Mouse (Mus musculus): ENCODE results near the gene Asl. TPM values are rescaled to one million over a fixed set of nuclear protein-coding genes. Genes with fewer than 3 reads are reported as not detected.

The Asl gene
- polyA plus RNA-seq, 1 experiment = 40.4 TPM

- no peak within 1 kb of the TSS for H3K27ac ChIP-seq (ENCODE audit: control insufficient read depth, insufficient read depth, low read length)
- DNase-seq = peak; percentile 67
- no peaks in the 10 kb centered on the region for H3K36me3 ChIP-seq (ENCODE audit: control insufficient read depth, insufficient read depth, low read length)
- WGBS = under 1% methylated on average over 39 of the region's 39 CpGs
- no peaks in the 10 kb centered on the region for H3K27me3 ChIP-seq (ENCODE audit: control insufficient read depth, insufficient read depth, low read length)
- peak within 1 kb of the TSS; percentile 75 for H3K4me3 ChIP-seq (ENCODE audit: control insufficient read depth, insufficient read depth, low read length)
- TF ChIP-seq CTCF (IDR thresholded peaks at IDR 0.05; ENCODE audit: borderline replicate concordance, control insufficient read depth, extremely low read depth, insufficient read depth, low read length, poor library complexity) = no peak
- TF ChIP-seq POLR2A (IDR thresholded peaks at IDR 0.05; ENCODE audit: control insufficient read depth, extremely low read depth, insufficient read depth, low read length, poor library complexity) = peak; percentile 50; the same call in 1 of the 2 replicates
- peaks cover 14% of the 10 kb centered on the region for H3K4me1 ChIP-seq (replicated peaks; ENCODE audit: control insufficient read depth, insufficient read depth, low read length)
Observed at GRCm38 (mm10) chr5:130002301-130003146, 26.5 kb downstream of the Asl start, which contains the start of gene Gusb. TSS of gene Gusb (minus strand) at chr5:130003049.

GRCm38 (mm10) chr5:130001356-130001987 lies 27.6 kb downstream of the Asl start:
- no peak for DNase-seq
- Histone ChIP-seq H3K36me3 (ENCODE audit: control insufficient read depth, insufficient read depth, low read length) (no peaks in the 10 kb centered on the region), H3K4me3 (ENCODE audit: control insufficient read depth, insufficient read depth, low read length) (peak overlapping the region; percentile 75), H3K27ac (ENCODE audit: control insufficient read depth, insufficient read depth, low read length) (no peak overlapping the region), H3K27me3 (ENCODE audit: control insufficient read depth, insufficient read depth, low read length) (no peaks in the 10 kb centered on the region), H3K4me1 (replicated peaks; ENCODE audit: control insufficient read depth, insufficient read depth, low read length) (peaks cover 14% of the 10 kb centered on the region)
- 5% methylated on average over 5 of the region's 5 CpGs for WGBS
- TF ChIP-seq POLR2A (IDR thresholded peaks at IDR 0.05; ENCODE audit: control insufficient read depth, extremely low read depth, insufficient read depth, low read length, poor library complexity) (no peak), CTCF (IDR thresholded peaks at IDR 0.05; ENCODE audit: borderline replicate concordance, control insufficient read depth, extremely low read depth, insufficient read depth, low read length, poor library complexity) (no peak)

- no peak for TF ChIP-seq POLR2A (IDR thresholded peaks at IDR 0.05; ENCODE audit: control insufficient read depth, extremely low read depth, insufficient read depth, low read length, poor library complexity)
- no peak for TF ChIP-seq CTCF (IDR thresholded peaks at IDR 0.05; ENCODE audit: borderline replicate concordance, control insufficient read depth, extremely low read depth, insufficient read depth, low read length, poor library complexity)
- Histone ChIP-seq H3K27ac (ENCODE audit: control insufficient read depth, insufficient read depth, low read length) (no peak overlapping the region), H3K4me3 (ENCODE audit: control insufficient read depth, insufficient read depth, low read length) (no peak overlapping the region), H3K27me3 (ENCODE audit: control insufficient read depth, insufficient read depth, low read length) (no peaks in the 10 kb centered on the region), H3K36me3 (ENCODE audit: control insufficient read depth, insufficient read depth, low read length) (no peaks in the 10 kb centered on the region), H3K4me1 (replicated peaks; ENCODE audit: control insufficient read depth, insufficient read depth, low read length) (peaks cover 14% of the 10 kb centered on the region)
- DNase-seq = no peak
- WGBS = 84% methylated on average over 12 of the region's 12 CpGs
Observed at GRCm38 (mm10) chr5:130000735-130001134, 28.3 kb downstream of the Asl start.

GRCm38 (mm10) chr5:129999097-129999496 lies 29.9 kb downstream of the Asl start:
- Histone ChIP-seq H3K27ac (ENCODE audit: control insufficient read depth, insufficient read depth, low read length) (no peak overlapping the region), H3K4me1 (replicated peaks; ENCODE audit: control insufficient read depth, insufficient read depth, low read length) (peaks cover 14% of the 10 kb centered on the region), H3K36me3 (ENCODE audit: control insufficient read depth, insufficient read depth, low read length) (no peaks in the 10 kb centered on the region), H3K27me3 (ENCODE audit: control insufficient read depth, insufficient read depth, low read length) (no peaks in the 10 kb centered on the region), H3K4me3 (ENCODE audit: control insufficient read depth, insufficient read depth, low read length) (no peak overlapping the region)
- peak; percentile 60 for DNase-seq
- 53% methylated on average over 4 of the region's 4 CpGs for WGBS
- TF ChIP-seq CTCF (IDR thresholded peaks at IDR 0.05; ENCODE audit: borderline replicate concordance, control insufficient read depth, extremely low read depth, insufficient read depth, low read length, poor library complexity) (peak; percentile 71; the same call in 1 of the 2 replicates), POLR2A (IDR thresholded peaks at IDR 0.05; ENCODE audit: control insufficient read depth, extremely low read depth, insufficient read depth, low read length, poor library complexity) (no peak)

GRCm38 (mm10) chr5:129997700-129998099 lies 31.3 kb downstream of the Asl start:
- DNase-seq = no peak
- WGBS = 60% methylated on average over 19 of the region's 19 CpGs
- Histone ChIP-seq H3K27ac (ENCODE audit: control insufficient read depth, insufficient read depth, low read length) (no peak overlapping the region), H3K4me3 (ENCODE audit: control insufficient read depth, insufficient read depth, low read length) (no peak overlapping the region), H3K4me1 (replicated peaks; ENCODE audit: control insufficient read depth, insufficient read depth, low read length) (peaks cover 8% of the 10 kb centered on the region), H3K27me3 (ENCODE audit: control insufficient read depth, insufficient read depth, low read length) (no peaks in the 10 kb centered on the region), H3K36me3 (ENCODE audit: control insufficient read depth, insufficient read depth, low read length) (0 out of 2 replicates have a peak, but pooled peaks cover 4% of the 10 kb centered on the region)
- TF ChIP-seq POLR2A (IDR thresholded peaks at IDR 0.05; ENCODE audit: control insufficient read depth, extremely low read depth, insufficient read depth, low read length, poor library complexity) (no peak), CTCF (IDR thresholded peaks at IDR 0.05; ENCODE audit: borderline replicate concordance, control insufficient read depth, extremely low read depth, insufficient read depth, low read length, poor library complexity) (no peak)

- TF ChIP-seq CTCF (IDR thresholded peaks at IDR 0.05; ENCODE audit: borderline replicate concordance, control insufficient read depth, extremely low read depth, insufficient read depth, low read length, poor library complexity) (no peak), POLR2A (IDR thresholded peaks at IDR 0.05; ENCODE audit: control insufficient read depth, extremely low read depth, insufficient read depth, low read length, poor library complexity) (no peak)
- 93% methylated on average over 7 of the region's 7 CpGs for WGBS
- H3K4me1 ChIP-seq (replicated peaks; ENCODE audit: control insufficient read depth, insufficient read depth, low read length) = no peaks in the 10 kb centered on the region
- no peaks in the 10 kb centered on the region for H3K27me3 ChIP-seq (ENCODE audit: control insufficient read depth, insufficient read depth, low read length)
- 0 out of 2 replicates have a peak, but pooled peaks cover 4% of the 10 kb centered on the region for H3K36me3 ChIP-seq (ENCODE audit: control insufficient read depth, insufficient read depth, low read length)
- no peak overlapping the region for H3K27ac ChIP-seq (ENCODE audit: control insufficient read depth, insufficient read depth, low read length)
- DNase-seq = no peak
- H3K4me3 ChIP-seq (ENCODE audit: control insufficient read depth, insufficient read depth, low read length) = no peak overlapping the region
Observed at GRCm38 (mm10) chr5:129994989-129995388, 34.1 kb downstream of the Asl start.

All from thymus, adult 2 months (tissue).